Mouse (Mus musculus) c-Kit-positive CD71-negative TER-119-negative erythroid progenitor cells, embryonic 14.5 days (primary cell): ENCODE data around the gene Eif4g3.
"Not testable (repeated sequence)": the region's sequence is repeated elsewhere in the genome, so short reads cannot be mapped to it uniquely, and the experiment has no call there.

Experiments used
- DNase-seq: peaks from one replicate; pipeline ENCODE4 v3.0.0-alpha.2; 2013; ENCODE audit warnings: low read depth

Gene Eif4g3

GRCm38 (mm10) chr4:138023403-138024100 is 30.7 kb downstream of the Eif4g3 start:
- no peak for DNase-seq

GRCm38 (mm10) chr4:138029168-138029567 is 36.3 kb downstream of the Eif4g3 start:
- no peak for DNase-seq

- DNase-seq = no peak
These were observed 39.0 kb downstream of the Eif4g3 start for GRCm38 (mm10) chr4:138031828-138032227.

- DNase-seq = no peak
These were observed 41.0 kb downstream of the Eif4g3 start for GRCm38 (mm10) chr4:138033871-138034270.

- no peak for DNase-seq
These were observed 42.8 kb downstream of the Eif4g3 start for GRCm38 (mm10) chr4:138035435-138036120.

- no peak for DNase-seq
These were observed 44.3 kb downstream of the Eif4g3 start for GRCm38 (mm10) chr4:138037110-138037509.

- no peak for DNase-seq
These were observed 45.1 kb downstream of the Eif4g3 start for GRCm38 (mm10) chr4:138037896-138038295.

GRCm38 (mm10) chr4:138038365-138039274 is 45.8 kb downstream of the Eif4g3 start:
- DNase-seq = no peak

- DNase-seq = no peak
These were observed 46.4 kb downstream of the Eif4g3 start for GRCm38 (mm10) chr4:138039275-138039651.

GRCm38 (mm10) chr4:138040589-138040988 is 47.8 kb downstream of the Eif4g3 start:
- no peak for DNase-seq

GRCm38 (mm10) chr4:138041566-138042256 is 48.9 kb downstream of the Eif4g3 start:
- no peak for DNase-seq

- DNase-seq = no peak
These were observed 49.4 kb downstream of the Eif4g3 start for GRCm38 (mm10) chr4:138042257-138042589.

- no peak for DNase-seq
These were observed 49.8 kb downstream of the Eif4g3 start for GRCm38 (mm10) chr4:138042625-138043024.

GRCm38 (mm10) chr4:138044841-138045500 is 52.1 kb downstream of the Eif4g3 start:
- no peak for DNase-seq

GRCm38 (mm10) chr4:138045809-138046208 is 53.0 kb downstream of the Eif4g3 start:
- no peak for DNase-seq

- DNase-seq = no peak
These were observed 53.5 kb downstream of the Eif4g3 start for GRCm38 (mm10) chr4:138046371-138046770.

GRCm38 (mm10) chr4:138049547-138049946 is 56.7 kb downstream of the Eif4g3 start:
- DNase-seq = no peak

- DNase-seq = no peak
These were observed 58.7 kb downstream of the Eif4g3 start for GRCm38 (mm10) chr4:138051488-138051887.

GRCm38 (mm10) chr4:138056658-138057057 is 63.8 kb downstream of the Eif4g3 start:
- no peak for DNase-seq

GRCm38 (mm10) chr4:138057196-138057754 is 64.5 kb downstream of the Eif4g3 start:
- DNase-seq = not testable (repeated sequence)

- no peak for DNase-seq
These were observed 68.3 kb downstream of the Eif4g3 start for GRCm38 (mm10) chr4:138061161-138061560.
